Mouse (Mus musculus): ENCODE results near the gene Tenm2.

Tenm2 gene

GRCm38 (mm10) chr11:36257187-36257586, 978.6 kb downstream of the Tenm2 start:
- DNase-seq, result no peak

GRCm38 (mm10) chr11:36256747-36257146, 979.0 kb downstream of the Tenm2 start:
- DNase-seq, result peak; percentile 55

- no peak for DNase-seq
Observed at GRCm38 (mm10) chr11:36254019-36254418, 981.7 kb downstream of the Tenm2 start.

- DNase-seq, result peak; percentile 54
Observed at GRCm38 (mm10) chr11:36250111-36250510, 985.7 kb downstream of the Tenm2 start.

- DNase-seq, result no peak
Observed at GRCm38 (mm10) chr11:36246152-36246551, 989.6 kb downstream of the Tenm2 start.

GRCm38 (mm10) chr11:36244491-36244882, 991.3 kb downstream of the Tenm2 start:
- peak; percentile 52 for DNase-seq

- peak; percentile 59 for DNase-seq
Observed at GRCm38 (mm10) chr11:36243747-36244490, 991.8 kb downstream of the Tenm2 start.

GRCm38 (mm10) chr11:36238890-36239289, 996.9 kb downstream of the Tenm2 start:
- DNase-seq, result peak; percentile 72

GRCm38 (mm10) chr11:36228654-36229053, 1007.1 kb downstream of the Tenm2 start:
- peak; percentile 57 for DNase-seq

- DNase-seq, result peak; percentile 75
Observed at GRCm38 (mm10) chr11:36228196-36228595, 1007.6 kb downstream of the Tenm2 start.

GRCm38 (mm10) chr11:36226061-36226460, 1009.7 kb downstream of the Tenm2 start:
- DNase-seq, result peak; percentile 79

GRCm38 (mm10) chr11:36223716-36224439, 1011.9 kb downstream of the Tenm2 start:
- DNase-seq, result peak; percentile 61

- DNase-seq, result peak; percentile 59
Observed at GRCm38 (mm10) chr11:36222071-36222470, 1013.7 kb downstream of the Tenm2 start.

- DNase-seq, result peak; percentile 90
Observed at GRCm38 (mm10) chr11:36221271-36221975, 1014.3 kb downstream of the Tenm2 start.

- peak; percentile 66 for DNase-seq
Observed at GRCm38 (mm10) chr11:36220651-36221050, 1015.1 kb downstream of the Tenm2 start.

- DNase-seq, result peak; percentile 7
Observed at GRCm38 (mm10) chr11:36219586-36219985, 1016.2 kb downstream of the Tenm2 start.

GRCm38 (mm10) chr11:36214589-36214988, 1021.2 kb downstream of the Tenm2 start:
- peak; percentile 65 for DNase-seq

- peak; percentile 87 for DNase-seq
Observed at GRCm38 (mm10) chr11:36204381-36204780, 1031.4 kb downstream of the Tenm2 start.

- DNase-seq, result no peak
Observed at GRCm38 (mm10) chr11:36203896-36204295, 1031.9 kb downstream of the Tenm2 start.

- DNase-seq, result no peak
Observed at GRCm38 (mm10) chr11:36194348-36194747, 1041.4 kb downstream of the Tenm2 start.

- DNase-seq, result peak; percentile 30
Observed at GRCm38 (mm10) chr11:36176106-36176505, 1059.7 kb downstream of the Tenm2 start.

- DNase-seq, result peak; percentile 51
Observed at GRCm38 (mm10) chr11:36173076-36173690, 1062.6 kb downstream of the Tenm2 start.

GRCm38 (mm10) chr11:36172520-36172919, 1063.2 kb downstream of the Tenm2 start:
- DNase-seq, result no peak
